Comparison of ENCODE assay signal across 8 mouse cellular contexts in genomic region chr10:86139061-86139681, GRCm38 (mm10).
DNase-seq lines count a peak whose midpoint lies in the region; ATAC-seq and TF ChIP-seq lines count a peak whose summit lies in the region.

No protein-coding gene starts in this region.

- no peak overlapping the region for H3K4me3 ChIP-seq in liver, adult 2 months (ENCODE audit: insufficient read depth, low read depth, low read length)
- H3K4me3 ChIP-seq in heart, embryonic 14.5 days (ENCODE audit: control insufficient read depth in 1 of 2, insufficient read depth in 1 of 2, low read depth in 1 of 2, low read length in 2 of 2), result no peak overlapping the region
- no peak overlapping the region for H3K4me3 ChIP-seq in midbrain, embryonic 10.5 days

- no peak for TF ChIP-seq POLR2A in liver, adult 2 months (IDR thresholded peaks at IDR 0.05; ENCODE audit: extremely low read depth, insufficient read depth, low read length)

- H3K27ac ChIP-seq in liver, adult 2 months (replicated peaks; ENCODE audit: insufficient read depth, low read depth, low read length), result no peak overlapping the region
- peak overlapping the region; percentile 24 to 50; a peak in 2 of 4 replicates for H3K27ac ChIP-seq in heart, embryonic 14.5 days (replicated peaks in 1 of 2; ENCODE audit: control insufficient read depth in 1 of 2, insufficient read depth in 1 of 2, low read depth in 2 of 2, low read length in 2 of 2)
- no peak overlapping the region for H3K27ac ChIP-seq in midbrain, embryonic 10.5 days (replicated peaks)

- H3K4me2 ChIP-seq in heart, embryonic 14.5 days (ENCODE audit: low read length), result no peak overlapping the region

- H3K9me3 ChIP-seq in heart, embryonic 14.5 days (ENCODE audit: control insufficient read depth, low read length), result no peaks in the 10 kb centered on the region
- no peaks in the 10 kb centered on the region for H3K9me3 ChIP-seq in midbrain, embryonic 10.5 days (replicated peaks)

- H3K4me1 ChIP-seq in liver, adult 2 months (ENCODE audit: control insufficient read depth, insufficient read depth, low read length), result no peaks in the 10 kb centered on the region
- peaks cover 7 to 12% of the 10 kb centered on the region in 2 experiments; a peak in 1 of 4 replicates for H3K4me1 ChIP-seq in heart, embryonic 14.5 days (ENCODE audit: control insufficient read depth in 2 of 2, insufficient read depth in 2 of 2, low read length in 2 of 2)
- no peaks in the 10 kb centered on the region for H3K4me1 ChIP-seq in midbrain, embryonic 10.5 days

- H3K36me3 ChIP-seq in liver, adult 2 months (ENCODE audit: control insufficient read depth, insufficient read depth, low read length), result no peaks in the 10 kb centered on the region
- H3K36me3 ChIP-seq in heart, embryonic 14.5 days (ENCODE audit: control insufficient read depth, insufficient read depth, low read length), result no peaks in the 10 kb centered on the region
- no peaks in the 10 kb centered on the region for H3K36me3 ChIP-seq in midbrain, embryonic 10.5 days

- no peaks in the 10 kb centered on the region for H3K79me2 ChIP-seq in liver, adult 2 months (ENCODE audit: control insufficient read depth, insufficient read depth, low read length)

- ATAC-seq in heart, embryonic 14.5 days (ENCODE audit: insufficient number of reproducible peaks, insufficient read depth, low FRiP score, low read depth), result peak; percentile 53
- peak; percentile 89 for ATAC-seq in megakaryocyte progenitor cell, adult 5-6 weeks (replicated peaks; ENCODE audit: poor library complexity)

- no peak for TF ChIP-seq CTCF in liver, adult 2 months (IDR thresholded peaks at IDR 0.05; ENCODE audit: low read depth, low read length)

- H3K9ac ChIP-seq in liver, adult 2 months (ENCODE audit: low read depth, low read length), result no peak overlapping the region
- no peak overlapping the region for H3K9ac ChIP-seq in heart, embryonic 14.5 days (ENCODE audit: low read length)

- H3K27me3 ChIP-seq in liver, adult 2 months (ENCODE audit: control insufficient read depth, insufficient read depth, low read length), result no peaks in the 10 kb centered on the region
- H3K27me3 ChIP-seq in heart, embryonic 14.5 days (ENCODE audit: control insufficient read depth, insufficient read depth, low read length), result no peaks in the 10 kb centered on the region
- H3K27me3 ChIP-seq in midbrain, embryonic 10.5 days (ENCODE audit: low read depth, poor library complexity, severe bottlenecking), result no peaks in the 10 kb centered on the region

- DNase-seq in liver, adult 2 months (ENCODE audit: extremely low read depth, low read depth, low spot score), result peak; percentile 11
- DNase-seq in liver, result no peak
- DNase-seq in kidney, postnatal 25 days, result peak; percentile 29 to 71
- no peak for DNase-seq in frontal cortex, postnatal 25 days (ENCODE audit: low spot score in 2 of 2)
- no peak for DNase-seq in cerebellum, adult 9-11 months
- DNase-seq in midbrain, embryonic 10.5 days (ENCODE audit: low spot score), result no peak

- 62% methylated on average over 8 of the region's 8 CpGs for WGBS in liver, adult 2 months
- WGBS in heart, embryonic 14.5 days, result 57% methylated on average over 8 of the region's 8 CpGs
- 86% methylated on average over 8 of the region's 8 CpGs for WGBS in midbrain, embryonic 10.5 days

Comparison
In these comparisons a context has a peak if more than half of its experiments do, and no peak if none do; other contexts are left out.
1. DNase-seq: peak in liver, adult 2 months (single experiment) and kidney, postnatal 25 days (2 of 2); none in liver (single experiment), frontal cortex, postnatal 25 days (0 of 2), cerebellum, adult 9-11 months (single experiment) and midbrain, embryonic 10.5 days (single experiment).
2. H3K27ac ChIP-seq: peak in heart, embryonic 14.5 days (2 of 2); none in liver, adult 2 months (single experiment) and midbrain, embryonic 10.5 days (single experiment).